Mouse (Mus musculus) limb, embryonic 14.5 days (tissue): ENCODE data around the gene Myoz2. TPM values are rescaled to one million over a fixed set of nuclear protein-coding genes. Genes with fewer than 3 reads are reported as not detected.

Source experiments
- ATAC-seq: fragments of 200-750 bp; cut with Nextera tagmentation; 2 replicates; pipeline ENCODE4 v1.8.0; 2017; ENCODE audit warnings: low read depth, moderate number of reproducible peaks, moderate TSS enrichment; ENCODE audit not compliant: low FRiP score
- DNase-seq: peaks from one replicate; pipeline ENCODE4 v3.0.0-alpha.2; 2015; ENCODE audit warnings: low spot score
- H3K27ac ChIP-seq: fragments of 300-500 bp; sonication (generic); replicated peaks from 2 replicates; pipeline ENCODE4 v1.5.1; 2014; ENCODE audit warnings: low read depth, mild to moderate bottlenecking, low read length, moderate library complexity, mixed read lengths
- H3K27me3 ChIP-seq: fragments of 300-500 bp; sonication (generic); 2 replicates; pipeline ENCODE4 v1.6.1; 2014; ENCODE audit warnings: low read length, mixed read lengths; ENCODE audit not compliant: control insufficient read depth, insufficient read depth
- H3K36me3 ChIP-seq: fragments of 300-500 bp; sonication (generic); 2 replicates; pipeline ENCODE4 v1.6.1; 2014; ENCODE audit warnings: mild to moderate bottlenecking, low read length, moderate library complexity, mixed read lengths; ENCODE audit not compliant: control insufficient read depth, insufficient read depth
- H3K4me1 ChIP-seq: fragments of 300-500 bp; sonication (generic); 2 replicates; pipeline ENCODE4 v1.6.1; 2014; ENCODE audit warnings: antibody characterized with exemption, low read length, mixed read lengths; ENCODE audit not compliant: control insufficient read depth, insufficient read depth
- H3K4me2 ChIP-seq: fragments of 300-500 bp; sonication (generic); replicated peaks from 2 replicates; pipeline ENCODE4 v1.6.1; 2014; ENCODE audit warnings: low read depth, mild to moderate bottlenecking, low read length, moderate library complexity; ENCODE audit not compliant: severe bottlenecking
- H3K4me3 ChIP-seq: fragments of 300-500 bp; sonication (generic); replicated peaks from 2 replicates; pipeline ENCODE4 v1.5.1; 2014; ENCODE audit warnings: low read length
- H3K9ac ChIP-seq: fragments of 300-500 bp; sonication (generic); 2 replicates; pipeline ENCODE4 v1.6.1; 2014; ENCODE audit warnings: mild to moderate bottlenecking, low read depth, low read length, moderate library complexity; ENCODE audit not compliant: severe bottlenecking
- H3K9me3 ChIP-seq: fragments of 300-500 bp; sonication (generic); 2 replicates; pipeline ENCODE4 v1.6.1; 2016; ENCODE audit warnings: low read length; ENCODE audit not compliant: control insufficient read depth
- POLR2A ChIP-seq: fragments of 200-500 bp; IDR thresholded peaks from 2 replicates; pipeline ENCODE4 v1.8.0; 2012; ENCODE audit warnings: inconsistent platforms, mild to moderate bottlenecking, moderate library complexity, borderline replicate concordance; ENCODE audit not compliant: insufficient read depth, insufficient read length; ENCODE audit errors: extremely low read depth
- WGBS: fragments of 180-500 bp; shearing (Covaris S2); extraction: QIAGEN DNeasy Blood & Tissue Kit; methylation state at CpG from one replicate; pipeline ENCODE4 v1.1.7; 2014; 5-methylcytosine and 5-hydroxymethylcytosine counted together
- polyA plus RNA-seq, 2 experiments: library from polyadenylated mRNA; depleted of rRNA in 1 of 2; stranded (reverse) in 1 of 2; unstranded in 1 of 2; fragments of >200 nt; fragmentation: Nextera tagmentation in 1 of 2; extraction: Ambion mirVana in 1 of 2; gene quantifications; 2 replicates each; pipeline versions ENCODE4 v1.2.1 to v1.2.3; 2012 to 2014

Myoz2 gene
- polyA plus RNA-seq (2012; rRNA removed) (13.9 and 20.2 TPM in 2 replicates), polyA plus RNA-seq (2014; fragmentation: Nextera tagmentation; extraction: Ambion mirVana) (20.2 and 34.6 TPM in 2 replicates)

DNA sequence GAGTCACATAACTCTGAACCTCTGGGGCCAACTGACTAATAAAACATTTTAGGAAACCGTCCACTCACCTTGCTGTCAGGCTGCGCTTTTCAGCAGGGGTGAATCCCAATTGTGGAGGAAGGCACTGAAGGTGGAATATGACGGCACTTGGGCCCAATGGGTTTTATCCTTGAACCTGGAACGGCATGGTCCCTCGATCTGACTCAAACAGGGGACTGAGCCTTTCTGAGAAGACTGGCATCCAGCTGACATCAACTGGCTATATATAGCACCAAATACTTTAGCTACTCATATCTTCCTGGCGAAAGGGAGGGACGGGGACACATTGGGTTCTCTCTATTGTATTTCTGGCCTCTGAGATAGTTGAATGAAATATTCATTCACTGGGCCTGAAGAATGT lies at the start of gene Myoz2:
Gene Myoz2 (minus strand): TSS at position 264 of the 400 bp plus-strand sequence.
- Histone ChIP-seq H3K4me2 (no peak within 1 kb of the TSS), H3K27ac (no peak within 1 kb of the TSS), H3K9ac (no peak within 1 kb of the TSS), H3K9me3 (no peaks in the 10 kb centered on the region), H3K27me3 (no peaks in the 10 kb centered on the region), H3K36me3 (no peaks in the 10 kb centered on the region), H3K4me3 (no peak within 1 kb of the TSS), H3K4me1 (no peaks in the 10 kb centered on the region)
- ATAC-seq (no peak), DNase-seq (no peak)
- no peak for TF ChIP-seq POLR2A
- 67% methylated on average over 7 of the region's 7 CpGs for WGBS

DNA sequence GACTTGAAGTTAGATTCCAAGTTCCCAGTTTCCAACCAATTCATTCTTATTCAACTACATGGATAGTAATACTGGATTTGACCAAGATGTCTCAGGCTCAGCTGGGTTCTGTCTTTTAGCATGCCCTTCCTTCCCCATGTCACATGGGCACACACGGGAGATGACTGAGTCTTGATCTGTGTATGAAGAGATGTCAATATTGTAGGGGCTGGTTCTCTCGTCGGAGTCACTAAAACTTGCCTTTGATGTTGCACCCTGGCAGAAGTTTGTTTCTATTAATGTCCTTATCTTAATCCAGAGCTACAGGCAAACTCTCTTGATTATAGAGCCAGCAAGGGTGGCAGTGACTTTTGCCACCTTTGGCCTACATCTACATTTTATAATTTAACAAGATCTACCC lies 46.9 kb upstream of the Myoz2 start:
- H3K4me1 ChIP-seq, result no peaks in the 10 kb centered on the region
- TF ChIP-seq POLR2A, result no peak
- ATAC-seq (no peak), DNase-seq (no peak)
- H3K27me3 ChIP-seq, result no peaks in the 10 kb centered on the region
- H3K36me3 ChIP-seq, result no peaks in the 10 kb centered on the region
- H3K9me3 ChIP-seq, result no peaks in the 10 kb centered on the region
- no peak overlapping the region for H3K9ac ChIP-seq
- no peak overlapping the region for H3K4me2 ChIP-seq
- WGBS, result 79% methylated on average over 3 of the region's 3 CpGs
- H3K27ac ChIP-seq, result no peak overlapping the region
- H3K4me3 ChIP-seq, result no peak overlapping the region

GRCm38 (mm10) chr3:123080943-123081342 lies 46.1 kb upstream of the Myoz2 start:
- 77% methylated on average over 7 of the region's 7 CpGs for WGBS
- Histone ChIP-seq H3K27me3 (no peaks in the 10 kb centered on the region), H3K4me2 (no peak overlapping the region), H3K4me3 (no peak overlapping the region), H3K27ac (no peak overlapping the region), H3K9ac (no peak overlapping the region), H3K9me3 (no peaks in the 10 kb centered on the region), H3K4me1 (no peaks in the 10 kb centered on the region), H3K36me3 (no peaks in the 10 kb centered on the region)
- DNase-seq (no peak), ATAC-seq (no peak)
- no peak for TF ChIP-seq POLR2A

DNA sequence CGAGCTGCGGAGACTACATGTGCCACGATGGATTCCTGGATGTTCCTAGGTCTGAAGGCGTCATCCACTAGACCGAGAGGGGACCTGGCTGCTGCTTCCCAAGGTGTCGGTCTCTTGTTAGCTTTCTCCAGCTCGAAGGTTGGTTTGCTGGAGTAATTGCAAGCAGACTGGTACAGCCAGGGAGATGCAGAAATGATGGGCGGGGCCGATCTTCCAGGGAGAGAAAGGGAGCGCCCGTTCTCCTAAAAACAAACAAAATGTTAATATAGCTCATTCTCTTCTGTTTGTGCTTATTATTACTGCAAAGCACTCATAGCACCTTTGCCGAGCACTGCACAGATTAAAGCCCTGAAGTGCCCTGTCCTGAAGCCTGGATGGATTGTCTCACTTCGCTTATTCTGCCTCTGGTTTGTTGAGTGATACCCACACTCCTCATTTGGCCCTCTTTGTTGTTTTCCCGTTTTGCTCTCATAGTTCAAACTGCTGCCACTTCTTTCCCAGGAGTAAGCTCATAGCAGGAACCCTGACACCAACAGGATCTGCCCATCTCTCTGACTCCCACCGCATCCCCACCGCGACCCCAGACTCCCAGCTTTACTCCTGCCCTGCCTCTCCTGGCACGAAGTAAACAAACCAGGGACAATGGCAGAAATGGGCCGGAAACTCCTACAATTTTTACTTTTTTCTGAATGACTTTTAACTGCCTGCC lies 45.4 kb upstream of the Myoz2 start:
- H3K9me3 ChIP-seq, result no peaks in the 10 kb centered on the region
- H3K36me3 ChIP-seq, result no peaks in the 10 kb centered on the region
- no peak for DNase-seq
- H3K9ac ChIP-seq, result no peak overlapping the region
- no peak overlapping the region for H3K27ac ChIP-seq
- no peak for TF ChIP-seq POLR2A
- H3K4me2 ChIP-seq, result no peak overlapping the region
- no peaks in the 10 kb centered on the region for H3K4me1 ChIP-seq
- ATAC-seq, result no peak
- no peak overlapping the region for H3K4me3 ChIP-seq
- no peaks in the 10 kb centered on the region for H3K27me3 ChIP-seq
- WGBS, result 76% methylated on average over 19 of the region's 19 CpGs

- Histone ChIP-seq H3K4me2 (no peak overlapping the region), H3K36me3 (no peaks in the 10 kb centered on the region), H3K9ac (no peak overlapping the region), H3K4me1 (peaks cover 8% of the 10 kb centered on the region), H3K4me3 (no peak overlapping the region), H3K27ac (no peak overlapping the region), H3K9me3 (no peaks in the 10 kb centered on the region), H3K27me3 (no peaks in the 10 kb centered on the region)
- DNase-seq, result no peak
- no peak for ATAC-seq
- no peak for TF ChIP-seq POLR2A
- 91% methylated on average over 3 of the region's 3 CpGs for WGBS
These were observed 40.9 kb upstream of the Myoz2 start for GRCm38 (mm10) chr3:123075759-123076158.
